Mouse (Mus musculus) ES-Bruce4 (cell line): ENCODE measurements around the gene Pou2f2. TPM values are rescaled to one million over a fixed set of nuclear protein-coding genes. Genes with fewer than 3 reads are reported as not detected.
A peak's percentile ranks its signal among the peaks of the same experiment; 100 is the strongest.
"Not testable (repeated sequence)": the region's sequence is repeated elsewhere in the genome, so short reads cannot be mapped to it uniquely, and the experiment has no call there.

ENCODE experiments used
- H3K27ac ChIP-seq: 2 replicates; pipeline ENCODE4 v1.5.1; 2012; ENCODE audit warnings: low read length, inconsistent platforms; ENCODE audit not compliant: insufficient read depth
- H3K27me3 ChIP-seq: 2 replicates; pipeline ENCODE4 v1.6.1; 2012; ENCODE audit warnings: mild to moderate bottlenecking, low read length, inconsistent platforms; ENCODE audit not compliant: control insufficient read depth, poor library complexity, insufficient read depth, severe bottlenecking
- H3K36me3 ChIP-seq: 2 replicates; pipeline ENCODE4 v1.6.1; 2012; ENCODE audit warnings: inconsistent platforms, mild to moderate bottlenecking, low read length, moderate library complexity; ENCODE audit not compliant: control insufficient read depth, poor library complexity, insufficient read depth, severe bottlenecking
- H3K4me1 ChIP-seq: one replicate; pipeline ENCODE4 v1.8.1; 2011; ENCODE audit warnings: low read length; ENCODE audit not compliant: control insufficient read depth, insufficient read depth
- H3K4me3 ChIP-seq: 2 replicates; pipeline ENCODE4 v1.5.1; 2011; ENCODE audit warnings: low read depth, mild to moderate bottlenecking, low read length
- H3K9ac ChIP-seq: 2 replicates; pipeline ENCODE4 v1.6.1; 2012; ENCODE audit warnings: low read depth, mild to moderate bottlenecking, inconsistent platforms; ENCODE audit not compliant: poor library complexity, severe bottlenecking
- H3K9me3 ChIP-seq: replicated peaks from 2 replicates; pipeline ENCODE4 v1.6.1; 2012; ENCODE audit warnings: mild to moderate bottlenecking, low read length, inconsistent platforms; ENCODE audit not compliant: control insufficient read depth, poor library complexity, insufficient read depth, severe bottlenecking
- CTCF ChIP-seq: IDR thresholded peaks from one replicate; pipeline ENCODE4 v1.8.1; 2011; ENCODE audit warnings: low read depth, low read length
- EP300 ChIP-seq: IDR thresholded peaks from 2 replicates; pipeline ENCODE4 v1.6.1; 2011; ENCODE audit warnings: low read depth, low read length; ENCODE audit not compliant: insufficient read depth
- POLR2A ChIP-seq: IDR thresholded peaks from one replicate; pipeline ENCODE4 v1.8.1; 2011; ENCODE audit warnings: low read length; ENCODE audit not compliant: insufficient read depth
- polyA plus RNA-seq: library from polyadenylated mRNA; stranded (reverse); fragments of >200 nt; gene quantifications from 2 replicates; pipeline ENCODE4 v1.2.4, GENCODE M21; 2011; ENCODE audit warnings: low read depth; ENCODE audit not compliant: missing spikeins, insufficient read depth, insufficient read length

The Pou2f2 gene
- polyA plus RNA-seq, 1 experiment, result 1.8 TPM

- no peak overlapping the region for H3K9ac ChIP-seq
- no peak overlapping the region for H3K4me3 ChIP-seq
- H3K27ac ChIP-seq, result no peak overlapping the region
- H3K4me1 ChIP-seq, result peaks cover 3% of the 10 kb centered on the region
- no peak for TF ChIP-seq POLR2A
- no peak for TF ChIP-seq EP300
- TF ChIP-seq CTCF, result no peak
- H3K36me3 ChIP-seq, result no peaks in the 10 kb centered on the region
- H3K27me3 ChIP-seq, result no peaks in the 10 kb centered on the region
- no peaks in the 10 kb centered on the region for H3K9me3 ChIP-seq
Observed at GRCm38 (mm10) chr7:25056951-25057350, 122.6 kb downstream of the Pou2f2 start.

- Histone ChIP-seq H3K27me3 (no peaks in the 10 kb centered on the region), H3K27ac (no peak overlapping the region), H3K4me1 (peaks cover 1% of the 10 kb centered on the region), H3K36me3 (no peaks in the 10 kb centered on the region), H3K4me3 (no peak overlapping the region), H3K9ac (no peak overlapping the region), H3K9me3 (no peaks in the 10 kb centered on the region)
- TF ChIP-seq EP300, result no peak
- TF ChIP-seq CTCF, result no peak
- TF ChIP-seq POLR2A, result no peak
Observed at GRCm38 (mm10) chr7:25052587-25052986, 126.9 kb downstream of the Pou2f2 start.

GRCm38 (mm10) chr7:25049295-25049930 is 130.1 kb downstream of the Pou2f2 start:
- Histone ChIP-seq H3K27me3 (no peaks in the 10 kb centered on the region), H3K36me3 (no peaks in the 10 kb centered on the region), H3K4me1 (peaks cover 1% of the 10 kb centered on the region), H3K9me3 (no peaks in the 10 kb centered on the region), H3K27ac (no peak overlapping the region), H3K9ac (no peak overlapping the region), H3K4me3 (no peak overlapping the region)
- TF ChIP-seq EP300 (no peak), POLR2A (no peak), CTCF (no peak)

- H3K9me3 ChIP-seq, result no peaks in the 10 kb centered on the region
- H3K27ac ChIP-seq, result no peak overlapping the region
- peaks cover 6% of the 10 kb centered on the region for H3K4me1 ChIP-seq
- no peak overlapping the region for H3K9ac ChIP-seq
- no peak for TF ChIP-seq CTCF
- no peak for TF ChIP-seq EP300
- no peak for TF ChIP-seq POLR2A
- no peak overlapping the region for H3K4me3 ChIP-seq
- no peaks in the 10 kb centered on the region for H3K36me3 ChIP-seq
- H3K27me3 ChIP-seq, result no peaks in the 10 kb centered on the region
Observed at GRCm38 (mm10) chr7:25047363-25047762, 132.2 kb downstream of the Pou2f2 start.

GRCm38 (mm10) chr7:25044599-25044998 is 134.9 kb downstream of the Pou2f2 start:
- not testable (repeated sequence) for H3K36me3 ChIP-seq
- 0 out of 2 replicates have a peak, but pooled peaks have one; percentile 5 for TF ChIP-seq EP300

GRCm38 (mm10) chr7:25041921-25042320 is 137.6 kb downstream of the Pou2f2 start:
- Histone ChIP-seq H3K9ac (no peak overlapping the region), H3K9me3 (no peaks in the 10 kb centered on the region), H3K4me3 (no peak overlapping the region), H3K36me3 (no peaks in the 10 kb centered on the region), H3K27ac (no peak overlapping the region), H3K27me3 (no peaks in the 10 kb centered on the region), H3K4me1 (peaks cover 4% of the 10 kb centered on the region)
- TF ChIP-seq CTCF, result no peak
- TF ChIP-seq POLR2A, result no peak
- TF ChIP-seq EP300, result no peak

More at GRCm38 (mm10) chr7:25044599-25044998, 134.9 kb downstream of the Pou2f2 start:
- not testable (repeated sequence) for H3K27ac ChIP-seq, H3K9ac ChIP-seq, H3K27me3 ChIP-seq, H3K4me1 ChIP-seq, H3K4me3 ChIP-seq, H3K9me3 ChIP-seq

Other genes starting within 250 kb of the Pou2f2 start
- gene Gm4881, start 235.2 kb downstream of the Pou2f2 start, polyA plus RNA-seq, result not detected in 2 replicates
- gene Rabac1, start 207.0 kb downstream of the Pou2f2 start, polyA plus RNA-seq, result 84.4 and 97.6 TPM in 2 replicates
- gene Atp1a3, start 173.8 kb downstream of the Pou2f2 start, polyA plus RNA-seq, result 7.0 and 9.4 TPM in 2 replicates
- gene Grik5, start 107.4 kb downstream of the Pou2f2 start, polyA plus RNA-seq, result 31.5 and 40.0 TPM in 2 replicates
- 13.5 and 14.8 TPM in 2 replicates for gene Zfp574, start 107.2 kb downstream of the Pou2f2 start, polyA plus RNA-seq
- gene Dedd2, start 40.9 kb upstream of the Pou2f2 start, polyA plus RNA-seq, result 9.6 and 10.2 TPM in 2 replicates
- gene Zfp526, start 41.7 kb upstream of the Pou2f2 start, polyA plus RNA-seq, result 6.5 and 7.2 TPM in 2 replicates
- gene Gsk3a, start 58.1 kb upstream of the Pou2f2 start, polyA plus RNA-seq, result 77.3 and 84.3 TPM in 2 replicates
- 61.8 and 63.8 TPM in 2 replicates for gene Erf, start 71.0 kb upstream of the Pou2f2 start, polyA plus RNA-seq
- gene Cic, start 88.0 kb upstream of the Pou2f2 start, polyA plus RNA-seq, result 128 and 141 TPM in 2 replicates
- gene Pafah1b3, start 118.3 kb upstream of the Pou2f2 start, polyA plus RNA-seq, result 47.8 and 55.6 TPM in 2 replicates
- 1.3 and 1.6 TPM in 2 replicates for gene Prr19, start 121.7 kb upstream of the Pou2f2 start, polyA plus RNA-seq
- gene Tmem145, start 126.4 kb upstream of the Pou2f2 start, polyA plus RNA-seq, result 2.0 and 2.5 TPM in 2 replicates
- 22.2 and 25.7 TPM in 2 replicates for gene Megf8, start 137.4 kb upstream of the Pou2f2 start, polyA plus RNA-seq
- gene Cnfn, start 190.0 kb upstream of the Pou2f2 start, polyA plus RNA-seq, result not detected in 2 replicates
- gene Lipe, start 219.0 kb upstream of the Pou2f2 start, polyA plus RNA-seq, result 18.0 and 18.9 TPM in 2 replicates
- gene Cxcl17, start 233.2 kb upstream of the Pou2f2 start, polyA plus RNA-seq, result not detected in 2 replicates